Mouse (Mus musculus) CD4-positive naive resting alpha-beta T cell, adult 57 days (primary cell): ENCODE results near the gene Rps12-ps3. TPM values are rescaled to one million over a fixed set of nuclear protein-coding genes. Genes with fewer than 3 reads are reported as not detected.

Source experiments
- total RNA-seq: library from RNA; stranded (reverse); gene quantifications from one replicate; pipeline ENCODE4 v1.2.4, GENCODE M21; 2023

Rps12-ps3 gene
- 1,552 TPM for total RNA-seq

GRCm38 (mm10) chr19:59321990-59322389, at the start of gene Rps12-ps3:
Gene Rps12-ps3, plus strand, starts transcription at chr19:59322290.

GRCm38 (mm10) chr19:59345658-59346283, 23.7 kb downstream of the Rps12-ps3 start, which contains the start of gene Pdzd8:
Gene Pdzd8, minus strand, starts transcription at chr19:59345780.

Other genes with a start within 250 kb of the Rps12-ps3 start
- 0.74 TPM for gene Shtn1, start 246.2 kb upstream of the Rps12-ps3 start, total RNA-seq
- not detected for gene Vax1, start 152.2 kb upstream of the Rps12-ps3 start, total RNA-seq
- not detected for gene Kcnk18, start 103.1 kb upstream of the Rps12-ps3 start, total RNA-seq
- gene Slc18a2, start 61.4 kb upstream of the Rps12-ps3 start, total RNA-seq = not detected
- gene Pdzd8, start 23.5 kb downstream of the Rps12-ps3 start, total RNA-seq = 44.3 TPM
- not detected for gene Emx2, start 136.1 kb downstream of the Rps12-ps3 start, total RNA-seq